Mouse (Mus musculus): Measurements from ENCODE around the gene Msi2. TPM values are rescaled to one million over a fixed set of nuclear protein-coding genes. Genes with fewer than 3 reads are reported as not detected.

Gene Msi2
- polyA plus RNA-seq, 3 experiments from 2014 or later: 23.6 to 30.8 (median 26.0) TPM

- no peak for ATAC-seq
Measured at GRCm38 (mm10) chr11:88508133-88508532, 210.2 kb downstream of the Msi2 start.

- no peak for ATAC-seq
Measured at GRCm38 (mm10) chr11:88506544-88507419, 211.5 kb downstream of the Msi2 start.

DNA sequence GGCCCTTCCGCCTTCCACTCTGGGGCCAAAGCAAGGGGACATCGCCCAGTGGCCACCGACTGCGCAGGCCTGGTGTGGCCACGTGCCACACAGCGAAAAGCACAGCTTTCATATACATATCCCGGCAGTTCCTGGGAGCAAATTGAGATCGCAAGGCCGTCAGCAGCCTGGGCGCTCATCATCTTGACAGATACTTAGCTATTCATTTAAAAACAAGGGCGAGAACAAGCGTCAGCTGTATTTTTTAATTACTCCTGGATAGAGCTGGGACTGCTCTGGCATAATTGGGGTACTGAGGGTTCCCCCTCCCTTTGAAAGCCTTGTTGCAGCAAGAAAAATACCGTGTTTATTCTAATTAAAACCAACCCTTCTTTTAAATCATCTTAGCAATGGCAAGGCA is 212.2 kb downstream of the Msi2 start:
- no peak for ATAC-seq

DNA sequence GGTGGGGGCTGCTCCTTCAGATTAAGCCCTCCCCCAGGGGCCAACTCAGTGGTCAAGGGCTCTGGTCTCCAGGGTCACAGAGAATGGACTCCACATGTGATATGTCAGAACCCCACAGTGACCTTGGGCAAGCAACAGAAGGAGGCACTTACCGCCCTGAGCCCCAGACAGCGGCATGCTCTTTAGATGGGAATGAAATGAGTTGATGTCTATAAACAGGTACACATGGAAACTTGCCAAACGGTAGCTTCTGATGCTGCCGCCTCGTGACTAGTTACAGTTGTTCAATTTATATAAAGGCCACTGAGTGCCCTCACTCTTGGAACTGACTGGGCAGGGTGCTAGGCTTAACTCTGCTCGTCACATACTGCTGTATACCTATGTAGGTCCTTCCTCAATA is 215.7 kb downstream of the Msi2 start:
- ATAC-seq: no peak

DNA sequence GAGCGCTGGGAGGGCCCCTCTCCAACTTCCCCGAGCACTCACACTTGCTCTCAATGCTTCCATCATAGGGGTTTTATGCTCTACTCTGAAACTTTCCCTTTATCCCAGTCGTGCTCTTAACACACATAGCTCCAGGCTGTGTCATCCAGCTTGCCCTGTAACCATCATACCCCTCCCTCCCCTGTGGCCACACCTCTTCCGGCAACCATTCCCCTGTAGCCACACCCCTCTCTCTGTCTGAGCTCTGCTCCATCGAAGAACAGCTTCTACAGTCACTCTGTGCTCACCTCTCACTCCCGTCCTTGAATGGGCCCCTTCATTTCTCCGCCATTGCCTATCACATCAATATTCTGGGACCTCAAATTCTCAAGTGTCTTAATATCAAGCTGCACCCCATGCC is 219.8 kb downstream of the Msi2 start:
- no peak for ATAC-seq

DNA sequence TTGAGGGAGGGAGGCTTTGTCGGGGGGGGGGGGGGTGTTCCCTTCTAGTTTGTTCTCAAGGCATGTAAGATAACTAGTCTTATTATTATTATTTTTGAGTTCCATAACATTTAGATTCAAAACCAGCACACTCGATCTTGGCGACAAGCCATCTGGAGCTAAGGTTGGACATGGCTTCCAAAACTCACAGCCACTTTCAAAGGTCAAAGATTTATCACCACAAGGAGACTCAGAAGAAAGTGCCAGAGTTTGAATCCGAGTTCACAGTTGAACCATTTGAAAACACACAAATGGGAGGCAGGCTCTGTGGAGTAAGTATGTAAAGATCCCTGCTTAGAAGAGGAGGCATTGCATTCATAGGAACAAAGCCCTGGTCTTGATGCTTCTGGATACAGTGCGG is 221.9 kb downstream of the Msi2 start:
- no peak for ATAC-seq

GRCm38 (mm10) chr11:88495759-88496158 is 222.6 kb downstream of the Msi2 start:
- ATAC-seq: no peak

DNA sequence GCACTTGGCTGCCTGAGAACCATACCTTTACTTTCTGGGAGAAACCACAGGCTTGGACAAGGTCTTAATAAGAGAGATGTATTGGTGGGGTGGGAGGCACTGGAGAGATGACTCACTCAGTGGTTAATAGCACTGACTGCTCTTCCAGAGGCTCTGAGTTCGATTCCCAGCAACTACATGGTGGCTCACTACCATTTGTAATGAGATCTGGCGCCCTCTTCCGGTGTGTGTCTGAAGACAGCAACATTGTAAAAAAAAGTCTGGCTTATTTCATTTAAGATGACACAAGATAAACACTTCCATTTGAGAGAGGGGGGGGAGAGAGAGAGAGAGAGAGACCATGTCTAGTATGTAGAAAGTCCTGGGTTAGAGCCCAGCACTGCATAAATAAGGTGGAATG is 223.3 kb downstream of the Msi2 start:
- ATAC-seq: no peak

DNA sequence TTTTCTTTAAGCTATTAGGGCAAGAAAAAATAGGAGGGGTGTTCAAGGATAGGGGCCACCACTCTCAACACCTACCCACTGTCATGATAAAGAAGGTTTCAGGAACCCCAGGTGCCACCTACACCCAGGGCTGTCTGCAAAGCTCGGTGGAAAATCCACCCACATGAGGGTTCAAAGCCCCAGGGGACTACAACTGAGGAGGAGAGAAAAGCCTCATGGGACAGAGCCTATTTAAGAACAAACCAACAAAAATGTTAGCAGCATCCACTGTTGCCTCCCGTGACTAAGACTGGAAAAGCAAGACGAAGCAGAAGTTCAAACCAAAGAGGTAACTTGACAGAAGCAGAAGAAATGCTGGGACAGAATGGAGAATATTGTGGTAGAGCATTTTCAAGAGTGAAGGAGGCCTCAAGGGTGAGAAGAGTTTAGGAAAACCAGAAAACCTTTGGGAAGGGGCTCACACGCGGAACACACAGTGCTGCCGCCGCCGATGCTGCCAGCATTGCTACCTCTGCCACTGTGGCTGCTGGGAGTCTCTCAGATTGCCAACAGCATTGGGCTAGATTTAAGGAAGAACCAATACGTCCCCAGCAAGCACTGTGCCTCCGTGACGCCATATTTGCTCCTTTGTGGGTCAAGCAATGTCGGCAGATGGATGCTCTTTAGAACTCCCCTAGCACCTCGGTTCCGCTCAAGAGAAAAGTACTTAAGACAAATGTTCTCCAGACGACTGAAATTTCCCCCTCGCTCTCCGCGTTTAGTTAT is 224.3 kb downstream of the Msi2 start:
- ATAC-seq: peak; percentile 54

DNA sequence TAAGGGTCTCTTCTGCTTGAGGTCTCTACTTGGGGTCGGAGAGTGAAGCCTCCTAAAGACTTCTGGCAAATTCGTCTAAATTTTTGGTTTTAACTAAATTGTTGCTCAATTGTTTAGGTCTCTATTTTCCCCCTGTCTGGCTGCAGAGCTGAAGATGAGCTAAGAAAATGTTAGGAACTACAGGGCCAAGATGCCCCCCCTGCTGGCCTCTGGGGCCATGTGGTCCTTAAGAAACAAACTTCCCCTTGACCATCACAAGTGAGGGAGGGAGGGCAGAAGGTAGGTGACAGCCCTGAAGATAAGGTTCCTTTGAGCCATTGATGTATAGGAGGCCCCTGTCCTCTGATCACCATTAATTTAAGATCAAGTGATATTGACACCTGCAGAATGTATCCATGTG is 225.7 kb downstream of the Msi2 start:
- no peak for ATAC-seq

DNA sequence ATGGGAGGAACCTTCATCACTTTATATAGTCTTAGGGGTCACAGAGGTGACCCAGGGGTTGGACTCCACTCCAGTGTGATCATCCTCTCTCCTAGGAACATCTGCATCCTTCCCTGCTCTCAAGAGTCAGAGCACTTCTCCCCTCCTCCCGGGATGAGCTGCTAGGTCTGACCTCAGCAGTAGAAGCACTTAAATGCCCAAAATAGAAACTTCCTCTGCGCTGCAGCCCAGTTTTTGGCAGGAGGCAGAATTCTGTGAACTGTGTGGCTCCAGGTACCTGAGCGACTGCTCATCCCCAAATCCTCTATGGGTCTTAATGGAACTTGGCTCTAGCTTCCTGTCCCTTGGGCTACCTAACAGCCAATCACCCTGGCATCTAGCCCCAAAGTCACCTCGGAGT is 228.3 kb downstream of the Msi2 start:
- ATAC-seq: no peak

DNA sequence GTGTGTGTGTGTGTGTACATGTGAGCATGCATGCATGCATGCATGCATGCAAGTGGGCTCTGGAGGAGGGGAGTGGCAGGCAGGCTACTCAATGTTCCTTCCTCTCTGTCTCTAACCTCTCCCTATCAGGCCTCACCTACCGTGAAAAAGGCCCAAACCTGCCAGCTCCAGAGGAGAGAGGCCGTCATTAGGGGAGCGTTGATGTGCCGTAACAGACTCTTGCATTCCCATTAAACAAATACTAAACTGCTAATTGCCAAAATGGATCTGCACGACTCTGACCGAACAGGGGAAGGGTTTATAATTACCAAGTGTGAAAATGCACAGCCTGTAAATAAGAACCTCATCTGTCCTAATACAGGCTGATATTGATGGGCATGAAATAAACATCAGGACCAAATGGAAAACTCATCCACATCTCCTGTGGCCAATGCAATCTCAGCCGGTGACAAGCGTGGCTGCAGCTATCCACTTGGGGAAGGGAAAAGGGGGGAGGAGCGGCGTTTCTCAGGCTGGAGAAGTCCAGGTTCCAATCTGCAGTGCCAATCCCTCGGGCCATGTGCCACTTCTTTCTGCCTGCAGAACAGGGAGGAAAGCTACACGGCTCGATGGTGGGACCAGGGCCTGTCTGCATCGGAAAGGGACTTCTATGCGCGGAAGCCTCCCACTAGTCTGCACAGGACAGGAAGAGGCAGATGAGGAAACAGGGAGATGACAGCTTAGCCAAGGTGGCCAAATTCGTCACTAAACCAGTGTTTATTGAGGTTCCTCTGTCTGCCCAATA is 229.2 kb downstream of the Msi2 start:
- no peak for ATAC-seq

DNA sequence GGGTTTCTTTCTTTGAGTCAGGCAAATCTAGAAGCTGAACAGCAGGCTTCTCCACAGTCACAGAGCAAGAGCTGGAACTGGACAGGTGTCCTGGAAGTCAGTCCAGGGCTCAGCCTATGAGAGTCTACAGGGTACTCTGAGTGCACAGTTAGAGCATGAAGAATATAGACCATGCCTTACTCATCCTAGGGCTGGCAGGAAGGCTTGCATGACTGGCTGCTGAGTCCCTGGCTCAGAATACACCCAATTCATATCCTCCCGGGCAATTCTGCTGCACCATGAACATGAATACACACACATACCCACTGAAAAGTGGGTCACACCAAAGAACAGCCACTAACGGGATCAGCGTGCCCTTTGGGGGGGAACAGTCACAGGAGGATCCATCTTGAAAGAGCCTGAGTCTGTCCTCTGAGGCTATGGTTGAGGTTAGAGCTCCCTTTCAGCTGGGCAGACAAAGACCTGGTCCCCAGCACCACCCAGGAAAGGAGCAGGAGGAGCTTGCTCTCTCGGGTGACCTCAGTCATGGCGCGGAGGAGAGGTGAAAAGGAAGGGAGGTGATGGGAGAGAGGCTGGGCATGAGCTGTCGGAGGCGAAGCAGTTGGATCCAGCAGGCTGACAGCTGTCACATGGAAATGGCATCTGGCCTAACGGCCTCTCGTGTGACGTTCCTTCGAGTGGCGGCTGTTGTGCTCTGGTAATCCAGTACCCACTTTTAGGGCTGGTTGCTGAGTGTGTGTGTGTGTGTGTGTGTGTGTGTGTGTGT is 230.0 kb downstream of the Msi2 start:
- ATAC-seq: no peak

DNA sequence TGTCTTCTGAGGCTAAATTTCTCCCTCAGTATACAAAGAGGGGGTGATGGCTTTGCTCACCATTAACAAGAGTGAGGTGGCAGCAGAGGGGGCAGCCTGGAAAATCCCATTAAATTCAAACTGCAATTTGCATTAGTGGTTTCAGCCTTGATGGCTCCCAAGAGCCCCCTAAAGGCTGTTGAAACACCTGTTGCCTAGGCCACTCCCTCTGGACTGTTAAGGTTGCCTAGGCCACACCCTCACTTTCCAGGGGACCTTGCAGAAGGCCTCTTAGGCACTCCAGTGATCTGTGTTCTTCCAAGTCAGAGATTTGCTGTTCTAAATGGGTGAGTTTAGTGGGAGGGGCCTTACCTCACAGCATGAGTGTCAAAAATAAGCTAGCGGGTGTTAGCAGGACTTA is 232.3 kb downstream of the Msi2 start:
- no peak for ATAC-seq

DNA sequence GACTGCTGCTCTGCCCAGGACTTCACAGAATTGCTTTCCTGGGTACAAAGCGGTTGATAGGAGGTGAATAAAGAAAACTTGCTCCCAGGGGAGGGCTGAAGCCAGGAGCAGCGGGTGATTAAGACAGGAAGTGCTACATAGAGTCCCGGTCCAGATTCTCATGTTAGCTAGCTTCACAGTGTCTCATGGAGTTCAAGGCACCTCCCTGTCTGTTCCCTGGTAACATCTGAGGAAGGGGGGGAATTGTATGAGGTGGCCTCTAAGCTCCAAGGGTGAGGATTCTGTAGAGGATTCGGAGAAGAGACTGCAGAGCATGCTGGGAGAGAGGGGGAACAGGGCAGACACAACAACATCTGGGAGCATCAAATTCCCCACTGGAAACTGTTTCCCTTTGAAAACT is 233.2 kb downstream of the Msi2 start:
- ATAC-seq: no peak

DNA sequence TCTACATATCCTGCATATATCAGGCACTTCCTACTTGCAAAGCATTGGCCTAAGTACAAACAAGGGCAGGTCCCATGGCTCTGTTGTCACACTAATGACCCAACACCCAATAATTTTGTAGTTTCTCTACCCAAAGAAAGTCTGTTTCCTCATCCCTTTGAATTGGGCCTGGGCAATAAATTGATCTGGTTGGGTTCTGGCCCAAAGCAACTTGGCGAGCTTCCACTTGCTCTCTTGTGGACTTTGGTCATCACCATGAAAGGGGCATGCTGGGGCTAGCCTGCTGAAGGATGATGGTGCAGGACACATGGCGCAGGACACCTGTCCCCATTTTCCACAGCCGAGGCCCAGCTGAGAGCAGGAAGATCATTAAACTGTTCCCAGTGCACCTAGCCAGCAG is 234.3 kb downstream of the Msi2 start:
- no peak for ATAC-seq

GRCm38 (mm10) chr11:88482636-88483035 is 235.7 kb downstream of the Msi2 start:
- ATAC-seq: no peak

DNA sequence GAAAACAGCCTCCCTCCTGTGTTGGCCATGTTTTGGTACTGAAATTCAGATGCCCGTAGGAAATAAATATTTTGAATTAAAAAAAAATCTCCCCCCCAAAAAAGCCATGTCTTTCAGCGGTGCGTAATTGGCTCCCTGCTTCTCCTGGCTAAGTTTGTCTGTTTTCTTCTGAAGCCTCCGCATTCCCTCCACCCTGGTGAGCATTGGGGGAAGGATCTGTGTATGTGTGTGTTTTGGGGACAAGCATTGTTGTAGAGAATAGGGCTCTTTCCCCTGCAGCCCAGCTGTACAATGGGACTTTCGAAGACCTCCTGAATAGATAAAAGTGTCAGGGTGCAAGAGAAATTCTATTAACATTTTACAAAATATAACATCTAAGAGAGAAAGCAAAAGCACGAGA is 236.1 kb downstream of the Msi2 start:
- no peak for ATAC-seq

- ATAC-seq: no peak
Measured at GRCm38 (mm10) chr11:88481602-88482161, 236.6 kb downstream of the Msi2 start.

DNA sequence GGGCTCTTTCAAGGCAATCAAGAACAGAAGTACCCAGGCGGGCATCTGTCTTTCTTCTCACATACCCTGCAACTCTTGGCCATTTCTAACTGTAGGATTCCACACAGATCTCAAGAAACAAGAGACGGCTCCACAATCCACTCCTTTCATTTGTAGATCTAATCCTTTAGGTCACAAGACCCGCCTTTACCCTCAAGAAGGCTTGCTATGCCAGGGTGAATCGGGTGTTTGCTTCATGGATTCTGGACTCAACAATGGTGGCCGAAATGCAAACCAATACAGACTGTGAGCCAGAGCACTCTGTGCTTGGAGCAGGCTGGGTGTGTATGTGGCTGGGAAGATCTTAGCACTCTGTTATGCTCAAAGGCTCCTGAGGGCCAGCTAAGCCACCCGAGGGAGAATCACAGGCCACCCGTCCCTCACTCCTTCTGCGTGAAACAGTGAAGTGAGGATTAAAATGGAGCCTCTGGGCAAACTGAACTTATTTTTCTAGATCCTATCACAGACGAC is 237.2 kb downstream of the Msi2 start:
- ATAC-seq: no peak

DNA sequence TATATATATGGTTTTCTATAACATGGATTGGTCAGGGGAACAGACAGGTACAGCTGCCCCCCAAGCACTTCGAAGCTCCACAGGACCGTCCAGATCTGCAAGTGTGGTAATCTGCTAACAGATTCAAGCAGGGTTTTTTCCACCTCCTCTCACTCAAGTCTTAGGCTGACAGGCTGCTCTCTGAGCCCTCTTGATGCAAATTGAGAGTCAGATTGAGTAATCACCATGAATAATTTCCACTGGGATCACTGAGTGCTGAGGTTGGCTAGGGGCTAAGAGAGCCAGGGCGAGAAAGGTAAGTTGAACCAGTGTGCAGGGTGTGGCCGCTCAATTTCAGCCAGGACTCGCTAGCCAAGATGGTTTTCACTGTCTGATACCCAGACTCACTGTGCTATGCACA is 238.8 kb downstream of the Msi2 start:
- ATAC-seq: no peak

- ATAC-seq: no peak
Measured at GRCm38 (mm10) chr11:88474889-88475440, 243.3 kb downstream of the Msi2 start.
